Mouse (Mus musculus): ENCODE data around the gene Itk.

GRCm38 (mm10) chr11:46370457-46370856 lies 18.9 kb downstream of the Itk start:
- TF ChIP-seq MYOD1 (IDR thresholded peaks at IDR 0.05; ENCODE audit: control insufficient read depth, insufficient read length, low read depth) (no peak), CTCF (IDR thresholded peaks at IDR 0.05; ENCODE audit: control insufficient read depth, insufficient read depth, insufficient read length) (no peak), USF1 (IDR thresholded peaks at IDR 0.05; ENCODE audit: low read depth) (no peak), MAX (IDR thresholded peaks at IDR 0.05) (no peak), MYOG (IDR thresholded peaks at IDR 0.05; ENCODE audit: control insufficient read depth, extremely low read depth, insufficient read length) (no peak)
